Mouse (Mus musculus) regulatory T cell (primary cell): ENCODE results near the gene Atp8a1.
"Not testable (repeated sequence)": the region's sequence is repeated elsewhere in the genome, so short reads cannot be mapped to it uniquely, and the experiment has no call there.

ENCODE experiments used
- in situ Hi-C: fragments of 300-600 bp; cut with MboI, MseI; formaldehyde crosslinking; loops from one replicate; pipeline ENCODE4 v1.15.1; 2025; ENCODE audit warnings: high pct_unique_total_duplicates

The Atp8a1 gene

GRCm38 (mm10) chr5:67826935-67827334 lies 20.3 kb downstream of the Atp8a1 start:
- in situ Hi-C loops = no loop called here

- in situ Hi-C loops = no loop called here
Measured at GRCm38 (mm10) chr5:67826278-67826677, 21.0 kb downstream of the Atp8a1 start.

GRCm38 (mm10) chr5:67824600-67824999 lies 22.6 kb downstream of the Atp8a1 start:
- in situ Hi-C loops = no loop called here

GRCm38 (mm10) chr5:67823771-67824170 lies 23.5 kb downstream of the Atp8a1 start:
- in situ Hi-C loops = no loop called here

GRCm38 (mm10) chr5:67822619-67823018 lies 24.6 kb downstream of the Atp8a1 start:
- in situ Hi-C loops = no loop called here

DNA sequence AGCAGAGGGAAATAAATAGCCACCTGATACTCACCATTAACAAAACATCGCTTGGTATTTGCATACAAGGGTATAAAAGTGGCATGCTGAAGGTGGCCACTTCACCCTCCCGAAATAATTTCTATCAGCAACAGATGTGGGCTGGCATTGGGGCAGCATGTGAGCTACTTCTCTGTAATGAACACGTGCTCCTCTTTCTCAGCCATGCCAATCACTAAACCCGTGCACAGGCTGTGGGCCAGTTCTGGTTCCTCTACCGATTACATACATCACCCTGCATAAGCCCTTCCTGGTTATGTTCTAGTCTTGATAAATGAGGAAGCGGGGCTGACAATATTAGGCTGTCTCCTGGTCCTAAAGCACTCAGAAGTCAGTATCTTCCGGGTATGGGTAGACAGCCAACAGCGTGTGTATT lies 25.2 kb downstream of the Atp8a1 start:
- in situ Hi-C loops = no loop called here

- in situ Hi-C loops = no loop called here
Measured at GRCm38 (mm10) chr5:67821185-67821584, 26.0 kb downstream of the Atp8a1 start.

GRCm38 (mm10) chr5:67819451-67819850 lies 27.8 kb downstream of the Atp8a1 start:
- in situ Hi-C loops = no loop called here

GRCm38 (mm10) chr5:67815572-67816325 lies 31.5 kb downstream of the Atp8a1 start:
- in situ Hi-C loops = no loop called here

- in situ Hi-C loops = not testable (repeated sequence)
Measured at GRCm38 (mm10) chr5:67815060-67815459, 32.2 kb downstream of the Atp8a1 start.

- in situ Hi-C loops = no loop called here
Measured at GRCm38 (mm10) chr5:67814437-67814965, 32.7 kb downstream of the Atp8a1 start.

DNA sequence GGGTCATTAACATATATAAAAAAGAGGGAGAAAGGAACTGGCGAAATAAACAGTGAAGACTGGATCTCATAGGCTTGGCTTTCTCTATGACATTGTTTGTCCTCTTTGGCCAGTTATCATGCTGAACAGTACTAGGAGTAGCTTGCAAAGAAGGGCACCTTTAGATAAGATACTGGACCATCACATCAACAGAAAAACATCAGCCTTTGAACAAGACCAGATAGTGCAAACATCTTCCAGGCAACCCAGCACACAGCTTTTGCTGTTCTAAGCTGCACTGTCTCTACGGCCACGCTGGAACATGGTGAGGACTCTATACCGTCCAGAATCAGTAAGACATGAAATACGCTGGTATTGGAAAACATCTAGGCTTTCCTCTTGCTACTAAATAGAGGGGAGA lies 33.9 kb downstream of the Atp8a1 start:
- in situ Hi-C loops = no loop called here

- in situ Hi-C loops = no loop called here
Measured at GRCm38 (mm10) chr5:67802174-67803030, 44.8 kb downstream of the Atp8a1 start.

DNA sequence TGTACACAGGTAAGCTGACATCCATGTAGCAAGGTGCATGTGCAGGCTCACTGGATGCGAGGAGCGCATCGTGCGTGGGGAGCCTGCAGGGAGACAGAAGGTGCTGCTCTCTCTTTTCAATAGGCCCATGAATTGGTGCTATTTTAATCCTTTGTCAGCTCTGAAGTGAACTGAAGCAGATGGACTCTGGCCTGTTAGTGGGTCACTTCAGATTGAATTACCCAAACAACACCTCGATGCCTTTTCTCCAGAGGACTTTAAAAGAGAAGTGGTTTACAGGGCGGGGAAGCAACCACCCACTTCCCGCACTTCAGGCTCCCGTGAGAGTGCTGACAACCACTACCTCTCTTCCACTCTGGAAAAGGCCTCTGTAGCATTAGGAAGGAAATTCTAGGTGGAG lies 46.4 kb downstream of the Atp8a1 start:
- in situ Hi-C loops = no loop called here

DNA sequence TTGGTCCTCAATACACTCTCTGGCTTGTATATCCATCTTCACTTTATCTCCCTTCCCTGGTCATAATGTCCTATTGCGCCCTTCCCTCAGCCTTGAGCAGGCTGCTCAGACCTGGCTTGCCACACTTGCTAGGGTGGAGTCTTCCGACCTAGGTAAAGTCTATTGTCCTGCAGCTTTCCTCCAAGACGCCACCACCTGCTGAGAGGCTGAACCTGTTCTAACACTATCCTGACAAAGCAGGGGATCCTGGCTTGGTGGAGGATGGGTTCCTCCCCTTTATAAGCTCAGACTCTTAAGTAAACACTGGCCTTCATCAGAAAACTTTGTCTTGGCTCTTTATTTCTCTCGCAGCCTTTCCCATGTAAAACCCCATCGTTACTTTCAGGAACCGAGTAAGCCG lies 47.4 kb downstream of the Atp8a1 start:
- in situ Hi-C loops = no loop called here

GRCm38 (mm10) chr5:67798348-67798747 lies 48.9 kb downstream of the Atp8a1 start:
- in situ Hi-C loops = no loop called here

DNA sequence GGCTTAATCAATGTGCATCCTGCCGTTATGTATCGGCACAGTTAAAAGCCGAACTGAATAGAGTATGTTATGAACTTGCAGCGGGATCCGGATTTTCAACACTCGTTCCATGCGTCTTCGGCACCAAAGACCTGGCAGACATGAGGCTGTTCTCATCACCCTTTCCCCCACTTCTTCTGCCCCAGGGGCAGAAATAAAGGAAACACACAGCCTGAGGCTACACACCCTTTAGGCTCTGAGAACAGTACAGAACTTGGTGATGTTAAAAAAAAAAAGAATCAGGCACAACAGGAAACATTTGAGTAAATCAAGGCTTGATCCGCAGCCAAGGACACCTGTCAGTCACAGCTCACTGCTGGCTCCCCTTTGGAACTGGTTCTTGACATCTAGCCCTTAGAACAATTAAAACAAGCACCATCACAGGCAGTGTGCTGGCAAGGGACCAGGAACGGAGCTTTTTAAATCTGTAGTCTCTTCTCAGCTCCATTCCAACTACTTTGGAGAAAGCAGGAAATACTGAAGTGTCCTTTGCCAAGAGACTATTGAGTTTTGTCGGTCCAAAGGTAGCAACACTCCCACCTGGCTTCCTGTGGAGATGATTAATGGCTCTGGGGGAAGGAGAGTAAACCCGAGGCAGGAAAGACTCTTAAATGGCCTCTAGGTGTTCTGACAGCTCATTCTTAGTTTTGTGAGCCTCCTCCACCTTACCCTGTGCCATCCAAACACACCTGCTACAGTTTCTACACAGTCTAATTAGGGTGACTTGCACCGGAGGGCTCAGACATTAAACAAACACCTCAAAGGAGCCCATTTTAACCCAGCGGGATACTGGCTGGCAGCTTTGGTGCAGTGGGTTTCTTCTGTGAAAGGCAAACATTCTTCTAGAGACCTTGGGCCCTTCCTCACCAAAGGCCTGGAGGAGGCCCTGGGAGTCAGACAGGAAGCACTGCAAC lies 50.0 kb downstream of the Atp8a1 start:
- in situ Hi-C loops = no loop called here

DNA sequence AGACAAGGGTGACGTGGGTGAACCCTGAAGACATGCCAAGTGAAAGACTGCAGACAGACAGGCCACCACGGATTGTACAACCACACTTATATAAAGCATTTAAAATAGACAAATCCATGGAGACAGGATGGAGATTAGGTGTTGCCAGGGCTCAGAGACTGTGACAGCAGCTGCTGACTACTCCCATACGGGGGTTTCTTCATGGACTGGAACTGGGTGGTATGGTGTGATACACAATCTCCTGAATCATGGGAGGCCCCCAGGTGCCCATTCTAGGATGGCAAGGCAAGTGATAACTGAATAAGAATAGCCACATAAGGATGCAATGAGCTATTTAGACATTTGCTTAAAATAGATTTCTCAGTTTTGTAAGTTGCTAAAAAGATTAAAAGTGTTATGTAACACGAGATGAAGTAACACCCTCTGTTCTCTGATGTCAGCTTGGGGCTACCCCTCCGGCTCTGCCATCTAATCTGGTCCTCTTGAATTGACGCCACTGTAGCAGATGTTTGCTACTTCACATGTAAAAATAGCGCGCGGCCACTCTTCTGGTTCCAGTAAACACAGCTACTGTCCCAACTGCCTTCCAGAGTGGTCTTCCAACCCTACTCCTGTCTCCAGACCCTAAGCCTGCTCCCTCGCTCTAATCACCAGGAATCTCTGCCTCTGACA lies 53.0 kb downstream of the Atp8a1 start:
- in situ Hi-C loops = no loop called here

GRCm38 (mm10) chr5:67782775-67783174 lies 64.5 kb downstream of the Atp8a1 start:
- in situ Hi-C loops = no loop called here

DNA sequence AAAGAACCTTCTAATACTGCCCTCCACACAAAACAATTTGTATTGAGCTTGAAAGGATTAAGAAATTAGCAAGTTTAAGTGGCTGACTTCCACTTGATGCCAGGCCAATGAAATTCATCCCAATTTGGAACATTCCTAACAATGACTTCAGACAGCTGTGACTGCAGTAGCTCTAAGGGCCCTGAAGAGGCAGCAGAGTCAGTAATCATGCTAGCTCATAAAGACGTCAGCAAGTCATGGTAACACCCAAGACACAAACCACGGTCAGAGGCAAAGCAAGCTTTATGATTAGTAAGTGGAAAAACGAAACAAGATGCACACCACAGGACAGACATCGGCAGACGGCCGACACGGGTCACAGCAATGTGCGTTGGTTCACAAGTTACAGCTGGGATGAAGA lies 69.2 kb downstream of the Atp8a1 start:
- in situ Hi-C loops = no loop called here

DNA sequence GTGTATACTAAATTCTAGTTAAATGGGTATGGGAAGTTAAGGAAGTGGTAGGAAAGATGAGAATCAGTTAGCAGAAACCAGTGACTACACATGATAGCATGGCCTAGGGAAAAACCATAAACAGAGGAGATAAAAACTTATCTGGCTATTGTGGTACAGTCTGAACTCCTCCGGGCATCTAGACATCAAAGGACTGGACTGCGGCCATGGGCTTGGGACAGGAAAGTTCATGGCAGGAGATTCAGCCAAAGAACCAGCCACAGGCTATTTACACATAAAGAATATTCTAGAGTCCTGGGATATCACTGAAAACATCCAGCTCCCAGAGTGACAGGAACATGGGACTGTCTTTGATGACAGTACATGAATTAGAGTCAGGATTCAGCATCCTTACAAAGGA lies 73.0 kb downstream of the Atp8a1 start:
- in situ Hi-C loops = no loop called here
